Mouse (Mus musculus) neutrophil, adult 5-6 weeks (primary cell): ENCODE data around the gene Podn. TPM values are rescaled to one million over a fixed set of nuclear protein-coding genes. Genes with fewer than 3 reads are reported as not detected.

Experiments
- ATAC-seq: fragments of 151-379, 151-347 bp; 2 replicates; pipeline ENCODE4 v1.8.0; 2017; ENCODE audit warnings: mild to moderate bottlenecking, moderate TSS enrichment; ENCODE audit not compliant: insufficient number of reproducible peaks, poor library complexity, low FRiP score, severe bottlenecking; ENCODE audit errors: extremely low read depth
- total RNA-seq: library from RNA; stranded (forward); fragments of 200-1000 nt; gene quantifications from 2 replicates; pipeline ENCODE4 v1.2.3, GENCODE M21; 2017

Podn gene
- total RNA-seq, 1 experiment from 2014 or later = 0.35 TPM

DNA sequence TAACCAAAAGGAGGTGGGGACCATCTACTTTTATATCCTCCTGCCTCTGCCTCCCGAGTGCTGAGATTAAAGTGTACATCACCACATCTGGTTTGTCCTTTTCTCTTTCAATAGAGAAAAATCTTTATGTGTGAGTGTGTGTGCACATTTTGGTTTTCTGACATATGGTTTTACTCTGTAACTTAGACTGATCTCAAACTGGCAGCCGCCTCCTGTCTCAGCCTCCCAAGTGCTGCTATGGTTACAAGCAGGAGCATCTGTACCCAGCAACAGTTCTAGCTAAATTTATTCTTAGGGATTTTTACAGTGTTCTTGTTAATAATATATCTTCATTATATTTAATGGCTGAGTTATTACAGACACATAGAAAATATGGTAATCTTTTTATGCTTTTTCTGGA lies 39.0 kb downstream of the Podn start:
- no peak for ATAC-seq

GRCm38 (mm10) chr4:108055873-108056272 lies 40.4 kb downstream of the Podn start:
- no peak for ATAC-seq

- no peak for ATAC-seq
Measured at GRCm38 (mm10) chr4:108052673-108053072, 43.6 kb downstream of the Podn start.

- ATAC-seq = no peak
Measured at GRCm38 (mm10) chr4:108051687-108052274, 44.5 kb downstream of the Podn start.

DNA sequence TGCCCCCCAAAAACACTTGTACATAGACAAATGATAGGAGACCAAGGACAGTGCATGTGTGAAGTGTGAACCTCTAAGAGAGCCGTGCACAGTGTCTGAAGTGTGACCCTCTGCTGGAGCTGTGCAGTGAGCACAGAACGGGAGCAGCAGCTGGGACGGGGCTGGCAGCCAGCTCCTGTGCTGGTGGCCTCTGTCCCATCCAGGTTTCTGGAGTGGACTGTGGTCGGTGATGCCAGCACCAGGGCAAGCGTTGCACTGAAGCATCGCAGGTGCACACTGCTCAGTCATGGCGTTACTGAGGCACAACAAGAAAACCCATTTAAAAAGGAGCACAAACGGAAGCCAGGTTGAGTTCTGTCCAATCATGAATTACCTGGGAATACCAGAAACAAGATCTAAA lies 50.1 kb downstream of the Podn start:
- no peak for ATAC-seq

DNA sequence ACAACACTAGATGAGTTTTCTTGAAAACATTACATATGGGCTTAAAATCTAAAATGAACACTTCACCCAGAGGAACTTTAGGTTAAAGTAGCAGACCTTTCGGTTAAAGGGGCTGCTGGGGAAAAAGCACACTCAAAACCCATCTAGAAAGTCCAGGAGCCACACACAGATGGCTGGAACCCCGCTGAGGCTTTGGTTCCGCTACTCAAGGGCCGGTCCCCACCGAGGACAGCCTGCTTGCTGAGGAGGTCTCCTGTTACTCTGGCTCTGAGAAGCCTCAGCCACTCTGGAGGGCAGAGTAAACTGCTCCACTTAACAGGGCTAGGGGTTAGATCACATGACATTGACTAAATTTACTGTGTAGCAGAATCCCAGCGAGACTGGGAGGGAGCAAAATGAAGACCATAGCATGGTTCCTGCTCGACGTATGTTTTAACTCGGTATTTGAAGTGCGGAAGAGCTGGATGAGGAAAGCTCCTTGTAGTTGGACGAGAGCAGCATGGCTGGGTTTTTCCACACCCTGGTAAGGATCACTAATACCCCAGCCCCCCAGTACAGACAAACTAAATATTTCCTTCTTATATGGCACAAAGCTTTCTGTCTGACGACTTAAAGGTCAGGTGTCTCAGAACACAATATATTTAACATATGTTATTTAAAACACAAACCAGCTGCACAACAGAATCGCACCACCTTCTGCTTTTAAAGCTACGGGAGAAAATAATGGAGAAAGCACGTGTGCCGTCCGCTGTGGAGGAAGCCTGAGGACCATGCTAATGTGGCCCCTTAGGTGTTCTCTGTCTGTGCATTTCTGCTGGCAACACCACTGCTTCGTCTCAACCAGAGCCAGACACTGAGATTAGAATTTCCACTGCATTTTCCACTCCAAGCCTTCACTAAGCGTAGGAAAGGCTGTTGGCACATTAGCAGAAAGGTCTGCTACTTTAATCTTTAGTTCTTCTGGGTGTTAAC lies 50.8 kb downstream of the Podn start:
- ATAC-seq = no peak

DNA sequence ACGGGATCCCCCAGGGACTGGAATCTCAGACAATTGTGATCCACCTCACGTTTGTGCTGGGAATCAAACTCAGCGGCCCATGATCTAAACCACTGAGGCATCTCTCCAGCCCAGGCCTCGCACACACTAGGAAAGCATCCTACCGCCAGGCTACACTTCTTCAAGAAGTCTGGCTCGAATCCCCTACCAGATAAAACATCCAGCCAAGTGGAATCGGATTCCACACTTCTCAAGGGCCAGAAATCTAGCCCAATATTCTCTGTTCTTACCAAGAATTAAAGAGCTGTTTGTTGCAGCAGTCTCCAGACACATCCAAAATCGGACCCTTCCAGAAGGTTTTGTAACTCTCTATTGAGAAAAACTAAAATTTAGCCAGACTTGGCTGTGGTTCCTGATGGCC lies 59.2 kb downstream of the Podn start:
- no peak for ATAC-seq

- no peak for ATAC-seq
Measured at GRCm38 (mm10) chr4:108033041-108033764, 63.0 kb downstream of the Podn start.

DNA sequence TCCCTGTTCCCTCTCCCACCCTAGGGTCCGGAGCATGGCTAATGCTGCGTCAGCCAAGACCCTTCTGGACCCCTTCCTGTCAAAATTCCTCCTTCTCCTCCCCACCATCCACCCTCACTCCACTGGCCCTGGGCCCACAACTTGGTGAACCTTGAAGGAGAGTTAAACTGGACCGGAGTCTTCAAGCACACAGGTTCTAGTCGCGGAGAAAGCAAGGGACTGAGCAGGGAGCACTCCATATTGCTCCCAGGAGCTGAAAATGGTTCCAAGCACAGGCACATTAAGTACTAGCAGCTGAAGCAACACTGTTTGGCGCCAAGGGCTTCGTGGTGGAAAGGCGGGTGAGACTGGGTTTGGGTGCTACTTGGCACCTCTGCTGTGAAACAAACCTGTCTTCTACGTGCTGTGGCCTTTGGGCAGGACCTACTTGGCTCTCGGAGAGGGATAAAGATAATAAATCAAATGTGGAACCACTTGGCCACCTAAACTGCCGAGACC lies 63.8 kb downstream of the Podn start:
- ATAC-seq = no peak

- ATAC-seq = no peak
Measured at GRCm38 (mm10) chr4:108031502-108032351, 64.5 kb downstream of the Podn start.

DNA sequence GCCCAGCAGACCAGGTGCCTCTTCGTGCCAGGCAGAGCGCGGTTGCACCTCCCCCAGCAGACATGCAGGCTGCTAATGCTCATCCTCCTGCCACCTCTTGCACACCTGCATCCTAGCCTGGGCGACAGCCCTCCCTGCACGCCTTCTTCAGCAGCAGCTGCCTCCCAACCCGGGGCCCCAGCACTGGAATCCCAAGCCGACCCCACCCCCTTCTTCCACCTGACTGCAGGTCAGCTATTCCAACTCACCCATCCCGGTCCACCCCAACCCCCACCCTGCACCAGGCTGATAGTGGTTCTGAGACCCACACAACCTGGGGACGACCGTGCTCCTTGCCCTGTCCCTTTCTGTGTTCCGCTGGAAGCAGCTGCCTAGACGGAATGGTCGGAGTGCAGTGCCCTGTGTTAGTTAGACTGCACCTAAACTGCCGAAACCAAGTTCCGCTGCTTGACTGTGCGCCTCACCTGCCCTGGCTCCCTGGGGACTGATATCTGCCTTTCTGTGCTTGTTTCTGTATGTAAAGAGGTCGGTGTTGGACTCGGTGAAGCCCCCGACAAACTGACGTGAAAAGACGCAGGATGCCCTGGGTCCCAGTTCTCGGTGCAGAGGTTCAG lies 65.2 kb downstream of the Podn start:
- no peak for ATAC-seq

GRCm38 (mm10) chr4:108026193-108026592 lies 70.1 kb downstream of the Podn start:
- ATAC-seq = no peak

DNA sequence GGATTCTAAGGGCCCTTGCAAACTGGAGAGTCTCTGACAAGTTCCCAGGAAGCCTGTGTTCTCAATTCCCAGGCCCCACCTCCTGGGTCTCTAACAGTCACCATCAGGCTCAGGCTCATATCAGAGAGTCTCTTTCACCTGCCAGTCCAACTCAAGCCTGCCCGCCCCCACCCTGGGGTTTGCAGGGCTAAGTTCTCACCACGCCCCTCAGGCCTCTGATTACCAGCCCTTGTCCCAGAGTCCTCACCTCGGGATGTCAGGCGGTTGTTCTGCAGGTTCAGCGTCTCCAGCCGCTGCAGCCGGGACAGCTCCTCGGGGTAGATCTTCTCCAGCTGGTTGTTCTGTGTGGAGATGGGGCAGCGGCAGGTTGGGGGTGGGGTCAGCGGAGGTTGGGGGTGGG lies 71.0 kb downstream of the Podn start:
- ATAC-seq = no peak

DNA sequence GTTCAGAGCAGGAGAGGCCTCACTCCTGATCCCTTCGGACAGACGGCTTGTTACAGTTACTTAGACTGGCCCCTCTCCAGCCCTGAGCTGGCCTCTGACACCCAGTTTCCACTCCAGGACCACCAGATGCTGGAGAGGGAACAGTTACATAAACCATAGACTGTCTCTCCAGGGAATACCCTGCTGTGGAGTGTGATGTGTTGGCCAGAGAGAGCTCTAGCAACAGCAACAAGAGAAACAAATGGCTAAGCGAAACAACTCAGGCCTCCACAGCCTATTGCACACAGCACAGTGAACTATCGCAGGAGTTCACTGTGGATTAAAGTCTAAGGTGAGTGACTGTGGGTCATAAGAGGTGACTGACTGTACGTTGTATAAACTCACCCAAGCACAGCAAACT lies 71.6 kb downstream of the Podn start:
- ATAC-seq = no peak

DNA sequence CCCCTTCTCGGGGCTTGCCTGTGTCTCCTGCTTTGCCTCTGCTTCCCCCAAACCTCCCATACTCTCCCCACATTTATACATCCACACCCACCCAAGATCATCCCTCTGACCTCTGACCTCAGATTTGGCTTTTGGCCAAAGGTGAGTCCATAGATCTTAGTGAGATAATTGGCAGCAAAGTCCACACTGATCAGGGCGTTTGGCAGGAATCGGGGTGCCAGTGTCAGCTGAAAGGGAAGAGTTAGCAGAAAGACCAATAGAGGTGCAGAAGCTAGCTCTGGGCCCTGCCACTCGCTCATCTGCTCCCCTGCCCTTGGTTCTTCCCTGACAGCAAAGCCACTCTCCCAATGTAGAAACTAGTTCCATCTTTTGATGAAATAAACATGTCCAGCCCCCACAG lies 73.1 kb downstream of the Podn start:
- ATAC-seq = no peak

DNA sequence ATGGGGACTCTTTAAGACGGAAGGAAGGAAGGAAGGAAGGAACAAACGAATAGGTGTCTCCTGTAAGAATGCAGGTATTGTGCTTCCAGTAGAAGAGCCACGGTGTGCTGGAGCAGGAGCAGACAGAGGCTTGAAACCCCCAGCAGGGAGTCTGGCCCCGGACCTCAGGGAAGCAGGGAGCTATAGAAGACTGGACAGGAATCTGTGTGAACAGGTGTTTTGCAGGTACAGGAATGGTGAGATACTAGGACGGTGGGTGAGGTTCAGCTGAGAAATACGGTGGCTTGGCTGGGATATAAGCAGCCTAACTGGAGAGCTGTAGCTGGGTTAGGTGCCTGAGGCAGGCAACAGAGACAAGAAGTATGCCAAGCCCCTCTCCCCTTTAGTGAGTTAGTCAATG lies 76.1 kb downstream of the Podn start:
- ATAC-seq = no peak

DNA sequence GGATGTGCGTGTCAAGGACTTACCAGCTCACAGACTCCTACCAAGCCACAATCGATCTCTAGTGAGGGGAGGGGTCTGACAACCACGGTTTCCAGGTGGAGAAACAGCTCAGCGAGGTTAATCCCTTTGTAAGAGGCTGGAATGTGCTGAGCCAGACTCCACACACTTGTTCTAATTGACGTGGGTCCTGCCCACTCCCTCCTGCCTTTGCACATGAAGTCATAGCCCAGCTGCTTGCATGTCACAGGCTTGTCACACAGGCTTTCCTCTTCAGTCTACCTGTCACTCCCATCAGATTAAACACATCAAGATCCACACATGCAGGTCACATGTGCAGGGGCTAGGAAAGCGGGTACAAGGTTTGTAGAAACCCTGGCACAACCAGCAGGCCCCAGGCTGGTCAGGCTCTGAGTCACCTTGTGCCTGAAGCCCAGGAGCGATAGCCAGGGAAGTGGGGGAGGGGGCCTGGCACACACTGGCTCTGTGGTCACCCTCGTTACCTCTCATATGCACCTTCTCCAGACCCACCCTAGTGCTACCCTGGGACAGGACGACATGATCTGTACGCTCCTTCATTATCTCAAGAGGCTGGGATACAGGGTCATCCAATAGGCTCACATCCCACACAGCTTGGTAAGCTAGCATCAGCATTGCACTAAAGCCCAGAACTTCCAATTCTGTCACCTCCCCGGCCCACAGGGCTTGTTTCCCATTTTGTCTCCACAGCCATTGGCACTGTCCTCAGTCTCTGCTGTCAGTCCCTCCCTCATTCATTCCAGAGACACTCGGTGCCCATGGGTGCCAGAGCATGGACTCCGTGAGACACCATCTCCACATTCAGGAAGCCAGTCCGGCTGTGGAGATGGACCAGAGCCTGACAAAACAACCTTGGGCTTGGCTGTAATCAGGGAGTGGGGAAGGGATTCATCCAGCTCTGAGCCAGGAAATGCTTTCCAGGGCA lies 77.0 kb downstream of the Podn start:
- no peak for ATAC-seq
